ENCODE assay signal across 12 mouse cellular contexts in genomic region chr1:168374953-168375600, GRCm38 (mm10). TPM values are rescaled to one million over a fixed set of nuclear protein-coding genes. Genes with fewer than 3 reads are reported as not detected.
DNase-seq lines count a peak whose midpoint lies in the region; ATAC-seq and TF ChIP-seq lines count a peak whose summit lies in the region.
"Had no signal": no experiment of that assay in that cellular context is flagged by ENCODE, and none has a peak within 500 bp of the region (broad histone marks: within the 10 kb centered on the region; RNA-seq: fewer than 3 reads in every experiment).

No protein-coding gene starts in this region.

- DNase-seq in cerebellum, postnatal 10 days: peak; percentile 47 to 64
- DNase-seq in cerebellum, adult 2 months: no peak
- DNase-seq in hindbrain, postnatal 0 days (ENCODE audit: low spot score): peak; percentile 56
- no peak for DNase-seq in neural tube, embryonic 10.5 days (ENCODE audit: extremely low spot score, low spot score)
- DNase-seq in adrenal gland, adult 18-20 months (ENCODE audit: low spot score in 2 of 2): no peak
- no peak for DNase-seq in adrenal gland, adult 2 months

- H3K9me3 ChIP-seq in hindbrain, postnatal 0 days (ENCODE audit: low read length): no peaks in the 10 kb centered on the region
- H3K9me3 ChIP-seq in hindbrain, embryonic 13.5 days: no peaks in the 10 kb centered on the region
- no peaks in the 10 kb centered on the region for H3K9me3 ChIP-seq in neural tube, embryonic 14.5 days (ENCODE audit: control insufficient read depth, low read length)
- H3K9me3 ChIP-seq: limb, embryonic 13.5 days; megakaryocyte, embryonic 14.5 days; neural tube, embryonic 13.5 days had no signal

- TF ChIP-seq POLR2A in cerebellum, adult 2 months (IDR thresholded peaks at IDR 0.05; ENCODE audit: borderline replicate concordance, insufficient read depth, low read length): no peak

- no peak overlapping the region for H3K27ac ChIP-seq in cerebellum, adult 2 months (ENCODE audit: insufficient read depth, low read length)
- H3K27ac ChIP-seq in hindbrain, postnatal 0 days: no peak overlapping the region; the same call in 1 of the 2 replicates
- H3K27ac ChIP-seq in hindbrain, embryonic 13.5 days: no peak overlapping the region
- no peak overlapping the region for H3K27ac ChIP-seq in neural tube, embryonic 14.5 days (ENCODE audit: low read depth, low read length)
- H3K27ac ChIP-seq: limb, embryonic 13.5 days; neural tube, embryonic 13.5 days had no signal

- H3K4me2 ChIP-seq in hindbrain, postnatal 0 days (ENCODE audit: low read depth, low read length): no peak overlapping the region
- no peak overlapping the region for H3K4me2 ChIP-seq in hindbrain, embryonic 13.5 days
- H3K4me2 ChIP-seq in neural tube, embryonic 14.5 days (ENCODE audit: low read depth, low read length): no peak overlapping the region
- H3K4me2 ChIP-seq: limb, embryonic 13.5 days; neural tube, embryonic 13.5 days had no signal

- WGBS in cerebellum, adult 2 months: 51% methylated on average over 12 of the region's 12 CpGs
- WGBS in hindbrain, postnatal 0 days: 48% methylated on average over 12 of the region's 12 CpGs
- WGBS in hindbrain, embryonic 13.5 days: 81% methylated on average over 12 of the region's 12 CpGs
- WGBS in neural tube, embryonic 14.5 days: 68% methylated on average over 12 of the region's 12 CpGs

- no peaks in the 10 kb centered on the region for H3K27me3 ChIP-seq in cerebellum, adult 2 months (ENCODE audit: control insufficient read depth, insufficient read depth, low read length)
- no peaks in the 10 kb centered on the region for H3K27me3 ChIP-seq in hindbrain, postnatal 0 days (ENCODE audit: insufficient read depth, low read length)
- H3K27me3 ChIP-seq in hindbrain, embryonic 13.5 days: no peaks in the 10 kb centered on the region
- H3K27me3 ChIP-seq in neural tube, embryonic 14.5 days (ENCODE audit: control insufficient read depth, insufficient read depth, low read length): no peaks in the 10 kb centered on the region
- H3K27me3 ChIP-seq: megakaryocyte, embryonic 14.5 days; neural tube, embryonic 13.5 days had no signal

- no peak overlapping the region for H3K9ac ChIP-seq in hindbrain, postnatal 0 days (replicated peaks; ENCODE audit: low read length)
- H3K9ac ChIP-seq in hindbrain, embryonic 13.5 days: no peak overlapping the region
- H3K9ac ChIP-seq in neural tube, embryonic 14.5 days (replicated peaks; ENCODE audit: low read depth, low read length): no peak overlapping the region
- H3K9ac ChIP-seq: limb, embryonic 13.5 days; neural tube, embryonic 13.5 days had no signal

- TF ChIP-seq CTCF in cerebellum, adult 2 months (IDR thresholded peaks at IDR 0.05; ENCODE audit: borderline replicate concordance, insufficient read depth, low read depth, low read length): no peak
- no peak for TF ChIP-seq CTCF in hindbrain, postnatal 0 days (IDR thresholded peaks at IDR 0.05; ENCODE audit: low read depth)

- H3K4me1 ChIP-seq in cerebellum, adult 2 months (ENCODE audit: control insufficient read depth, insufficient read depth, low read length): peaks cover 5% of the 10 kb centered on the region; the same call in 1 of the 2 replicates
- H3K4me1 ChIP-seq in hindbrain, postnatal 0 days (ENCODE audit: insufficient read depth, low read length): peaks cover 7% of the 10 kb centered on the region; the same call in 1 of the 2 replicates
- H3K4me1 ChIP-seq in hindbrain, embryonic 13.5 days (replicated peaks): peaks cover 36% of the 10 kb centered on the region
- peaks cover 4% of the 10 kb centered on the region for H3K4me1 ChIP-seq in neural tube, embryonic 14.5 days (ENCODE audit: control insufficient read depth, insufficient read depth, low read length)

- H3K4me3 ChIP-seq in cerebellum, adult 2 months (replicated peaks; ENCODE audit: insufficient read depth, low read depth, low read length): no peak overlapping the region
- H3K4me3 ChIP-seq in hindbrain, postnatal 0 days (ENCODE audit: low read length): no peak overlapping the region
- no peak overlapping the region for H3K4me3 ChIP-seq in hindbrain, embryonic 13.5 days
- H3K4me3 ChIP-seq in neural tube, embryonic 14.5 days (ENCODE audit: low read depth, low read length): no peak overlapping the region
- H3K4me3 ChIP-seq: limb, embryonic 13.5 days; megakaryocyte, embryonic 14.5 days; neural tube, embryonic 13.5 days had no signal

- H3K36me3 ChIP-seq in hindbrain, postnatal 0 days (ENCODE audit: insufficient read depth, low read length): no peaks in the 10 kb centered on the region
- no peaks in the 10 kb centered on the region for H3K36me3 ChIP-seq in hindbrain, embryonic 13.5 days
- no peaks in the 10 kb centered on the region for H3K36me3 ChIP-seq in neural tube, embryonic 14.5 days (ENCODE audit: control insufficient read depth, insufficient read depth, low read length)
- H3K36me3 ChIP-seq: neural tube, embryonic 13.5 days had no signal

- ATAC-seq in hindbrain, postnatal 0 days: peak; percentile 68
- ATAC-seq in hindbrain, embryonic 13.5 days (ENCODE audit: low FRiP score): no peak
- ATAC-seq in neural tube, embryonic 14.5 days (ENCODE audit: low read depth): peak; percentile 45; the same call in 1 of the 2 replicates
- ATAC-seq: activated CD4-positive, CD25-positive, alpha-beta regulatory T cell, adult 4 months had no signal

RNA-seq across cellular contexts. Expression of gene Pbx1, which starts 57.0 kb away (rescaled TPM):
- polyA plus RNA-seq in cerebellum, adult 2 months (2012; rRNA removed): 34.9 and 38.1 TPM in 2 replicates
- 44.4 and 51.6 TPM in 2 replicates for total RNA-seq in hindbrain, postnatal 0 days (2014; rRNA removed)
- 33.5 and 37.6 TPM in 2 replicates for polyA plus RNA-seq in hindbrain, postnatal 0 days (2015; fragmentation: Nextera tagmentation; extraction: Ambion mirVana)
- 53.6 and 54.9 TPM in 2 replicates for polyA plus RNA-seq in hindbrain, embryonic 13.5 days (2015; fragmentation: Nextera tagmentation; extraction: Ambion mirVana)
- 41.2 and 47.8 TPM in 2 replicates for polyA plus RNA-seq in neural tube, embryonic 14.5 days (2014; fragmentation: Nextera tagmentation; extraction: Ambion mirVana)
- 100 to 1,000 TPM; 143 to 202 TPM for total RNA-seq in adrenal gland, adult 18-20 months (2021)
- 100 to 1,000 TPM; 148 to 210 TPM for total RNA-seq in adrenal gland, adult 2 months (2021)
- 35.7 and 66.2 TPM in 2 replicates for polyA plus RNA-seq in adrenal gland, adult 2 months (2012; rRNA removed)

Comparison
In these comparisons a context has a peak if more than half of its experiments do, and no peak if none do; other contexts are left out.
1. DNase-seq: peak in cerebellum, postnatal 10 days (2 of 2) and hindbrain, postnatal 0 days (single experiment); none in cerebellum, adult 2 months (0 of 2), neural tube, embryonic 10.5 days (single experiment), adrenal gland, adult 18-20 months (0 of 2) and adrenal gland, adult 2 months (single experiment).